Mouse (Mus musculus) MEL (cell line): ENCODE results near the gene Ywhab.

Source experiments
- CHD2 ChIP-seq: IDR thresholded peaks from 2 replicates; pipeline ENCODE4 v1.6.1; 2011; ENCODE audit warnings: low read length, improper control_type of control experiment
- CTCF ChIP-seq, 3 experiments: IDR thresholded peaks in 2 of 3; conservative IDR thresholded peaks in 1 of 3; 2 replicates each; pipeline ENCODE4 v1.5.1; 2011 to 2012; ENCODE audit warnings: low read length in 3 of 3, low read depth in 2 of 3, mild to moderate bottlenecking in 2 of 3, improper control_type of control experiment in 1 of 3, inconsistent platforms in 1 of 3, mixed read lengths in 1 of 3, moderate library complexity in 1 of 3; ENCODE audit not compliant: control insufficient read depth in 1 of 3, insufficient read depth in 1 of 3, poor library complexity in 1 of 3, severe bottlenecking in 1 of 3
- E2F4 ChIP-seq: IDR thresholded peaks from 2 replicates; pipeline ENCODE4 v1.6.1; 2011; ENCODE audit warnings: low read depth, low read length, improper control_type of control experiment, borderline replicate concordance
- ETS1 ChIP-seq: IDR thresholded peaks from 2 replicates; pipeline ENCODE4 v1.6.1; 2012; ENCODE audit warnings: low read depth, mild to moderate bottlenecking, inconsistent platforms, low read length, improper control_type of control experiment, moderate library complexity
- MAZ ChIP-seq: IDR thresholded peaks from 2 replicates; pipeline ENCODE4 v1.6.1; 2012; ENCODE audit warnings: low read depth, mild to moderate bottlenecking, inconsistent platforms, low read length, improper control_type of control experiment
- MXI1 ChIP-seq: IDR thresholded peaks from 2 replicates; pipeline ENCODE4 v1.6.1; 2011; ENCODE audit warnings: mild to moderate bottlenecking, low read depth, low read length, improper control_type of control experiment
- POLR2A ChIP-seq, 2 experiments: IDR thresholded peaks; 2 replicates each; pipeline ENCODE4 v1.6.1; 2011 to 2012; ENCODE audit warnings: low read length in 2 of 2, mild to moderate bottlenecking in 2 of 2, control low read depth in 1 of 2, improper control_type of control experiment in 1 of 2, low read depth in 1 of 2, moderate library complexity in 1 of 2; ENCODE audit not compliant: control insufficient read depth in 1 of 2, insufficient read depth in 1 of 2, poor library complexity in 1 of 2
- TAL1 ChIP-seq: IDR thresholded peaks from 2 replicates; pipeline ENCODE4 v1.6.1; 2012; ENCODE audit warnings: mild to moderate bottlenecking, inconsistent platforms, low read length, moderate library complexity, mixed read lengths
- ZNF384 ChIP-seq: IDR thresholded peaks from 2 replicates; pipeline ENCODE4 v1.6.1; 2012; ENCODE audit warnings: low read depth, mild to moderate bottlenecking, inconsistent platforms, low read length, improper control_type of control experiment

DNA sequence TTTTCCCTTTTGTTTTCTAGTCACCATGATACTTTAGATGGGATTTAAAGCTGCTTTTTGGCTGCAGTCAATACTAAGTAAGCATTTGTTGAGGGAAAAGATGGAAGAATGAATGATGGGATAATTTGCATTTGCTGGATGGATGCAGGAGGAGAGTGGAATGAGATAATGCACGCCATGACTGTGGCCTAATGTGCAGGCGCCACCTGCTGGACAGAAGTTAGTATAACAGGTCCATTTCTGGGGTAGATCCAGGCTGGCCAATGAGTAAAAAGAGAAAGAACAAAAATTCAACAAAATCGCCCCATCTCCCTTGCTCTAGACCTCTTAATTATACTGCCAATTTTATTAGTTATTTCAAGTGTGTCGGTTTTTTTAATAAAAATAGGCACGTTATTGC lies 26.2 kb upstream of the Ywhab start:
- TF ChIP-seq ETS1 = no peak
- no peak for TF ChIP-seq E2F4
- no peak for TF ChIP-seq ZNF384
- peak; percentile 77 to 87 (median 79) for TF ChIP-seq CTCF (IDR thresholded peaks at IDR 0.05 in 2 of 3, conservative IDR thresholded peaks at IDR 0.05 in 1 of 3; ENCODE audit: control insufficient read depth in 1 of 3, insufficient read depth in 1 of 3, low read depth in 2 of 3, low read length in 3 of 3, poor library complexity in 1 of 3, severe bottlenecking in 1 of 3)
- TF ChIP-seq MAZ = no peak
- TF ChIP-seq TAL1 = no peak
- TF ChIP-seq MXI1 = no peak
- TF ChIP-seq POLR2A (IDR thresholded peaks at IDR 0.05; ENCODE audit: control insufficient read depth in 1 of 2, insufficient read depth in 1 of 2, low read depth in 1 of 2, low read length in 2 of 2, poor library complexity in 1 of 2) = no peak
- TF ChIP-seq CHD2 = no peak
